Mouse (Mus musculus): Measurements from ENCODE around the gene Fli1. TPM values are rescaled to one million over a fixed set of nuclear protein-coding genes. Genes with fewer than 3 reads are reported as not detected.

The Fli1 gene
- polyA plus RNA-seq, 1 experiment from 2014 or later, result 48.0 TPM

GRCm38 (mm10) chr9:32578411-32578810 lies 35.8 kb upstream of the Fli1 start:
- no peak overlapping the region for H3K4me3 ChIP-seq (ENCODE audit: low read depth, low read length)
- no peaks in the 10 kb centered on the region for H3K27me3 ChIP-seq (ENCODE audit: control insufficient read depth, insufficient read depth, low read length)
- H3K9ac ChIP-seq (replicated peaks; ENCODE audit: low read length), result no peak overlapping the region
- H3K9me3 ChIP-seq (replicated peaks; ENCODE audit: control insufficient read depth, low read length), result no peaks in the 10 kb centered on the region
- H3K36me3 ChIP-seq (replicated peaks; ENCODE audit: control insufficient read depth, insufficient read depth, low read depth, low read length), result no peaks in the 10 kb centered on the region
- no peak overlapping the region for H3K4me2 ChIP-seq (ENCODE audit: low read depth, low read length)
- 72% methylated on average over 2 of the region's 2 CpGs for WGBS
- DNase-seq (ENCODE audit: low spot score) (no peak), ATAC-seq (replicated peaks; ENCODE audit: insufficient number of reproducible peaks, low FRiP score, low TSS enrichment, low read depth) (no peak)
- no peaks in the 10 kb centered on the region for H3K4me1 ChIP-seq (ENCODE audit: control insufficient read depth, insufficient read depth, low read length)
- no peak overlapping the region for H3K27ac ChIP-seq (replicated peaks; ENCODE audit: low read depth, low read length)

DNA sequence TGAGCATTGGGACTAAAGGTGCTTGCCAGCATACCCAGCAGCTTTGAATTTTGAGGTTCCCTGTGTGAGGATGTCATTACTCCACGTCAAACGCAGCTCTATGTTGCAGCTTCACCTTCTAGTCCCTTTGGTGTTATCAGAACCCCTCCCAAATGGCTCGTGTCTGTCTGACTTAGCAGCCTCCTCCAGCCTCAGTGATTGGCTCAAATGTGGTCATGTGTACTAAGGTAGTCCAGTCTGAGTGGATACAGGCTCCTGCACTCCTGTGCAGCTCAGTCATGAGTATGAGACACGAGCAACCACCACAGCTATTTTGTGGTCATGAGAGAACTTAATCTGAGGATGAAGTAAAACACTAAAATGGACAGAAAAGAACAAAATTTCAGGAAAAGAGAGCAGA lies 31.0 kb upstream of the Fli1 start:
- no peak overlapping the region for H3K4me2 ChIP-seq (ENCODE audit: low read depth, low read length)
- no peak overlapping the region for H3K27ac ChIP-seq (replicated peaks; ENCODE audit: low read depth, low read length)
- H3K27me3 ChIP-seq (ENCODE audit: control insufficient read depth, insufficient read depth, low read length), result no peaks in the 10 kb centered on the region
- no peaks in the 10 kb centered on the region for H3K9me3 ChIP-seq (replicated peaks; ENCODE audit: control insufficient read depth, low read length)
- no peaks in the 10 kb centered on the region for H3K36me3 ChIP-seq (replicated peaks; ENCODE audit: control insufficient read depth, insufficient read depth, low read depth, low read length)
- DNase-seq (ENCODE audit: low spot score) (no peak), ATAC-seq (replicated peaks; ENCODE audit: insufficient number of reproducible peaks, low FRiP score, low TSS enrichment, low read depth) (no peak)
- H3K4me3 ChIP-seq (ENCODE audit: low read depth, low read length), result no peak overlapping the region
- WGBS, result 68% methylated on average over 4 of the region's 4 CpGs
- H3K4me1 ChIP-seq (ENCODE audit: control insufficient read depth, insufficient read depth, low read length), result no peaks in the 10 kb centered on the region
- H3K9ac ChIP-seq (replicated peaks; ENCODE audit: low read length), result no peak overlapping the region

GRCm38 (mm10) chr9:32571676-32572075 lies 29.0 kb upstream of the Fli1 start:
- no peak overlapping the region for H3K27ac ChIP-seq (replicated peaks; ENCODE audit: low read depth, low read length)
- no peak overlapping the region for H3K4me3 ChIP-seq (ENCODE audit: low read depth, low read length)
- WGBS, result 44% methylated on average over 4 of the region's 4 CpGs
- H3K9ac ChIP-seq (replicated peaks; ENCODE audit: low read length), result no peak overlapping the region
- DNase-seq (ENCODE audit: low spot score) (no peak), ATAC-seq (replicated peaks; ENCODE audit: insufficient number of reproducible peaks, low FRiP score, low TSS enrichment, low read depth) (no peak)
- no peaks in the 10 kb centered on the region for H3K36me3 ChIP-seq (replicated peaks; ENCODE audit: control insufficient read depth, insufficient read depth, low read depth, low read length)
- no peaks in the 10 kb centered on the region for H3K4me1 ChIP-seq (ENCODE audit: control insufficient read depth, insufficient read depth, low read length)
- no peaks in the 10 kb centered on the region for H3K27me3 ChIP-seq (ENCODE audit: control insufficient read depth, insufficient read depth, low read length)
- H3K9me3 ChIP-seq (replicated peaks; ENCODE audit: control insufficient read depth, low read length), result no peaks in the 10 kb centered on the region
- H3K4me2 ChIP-seq (ENCODE audit: low read depth, low read length), result no peak overlapping the region

DNA sequence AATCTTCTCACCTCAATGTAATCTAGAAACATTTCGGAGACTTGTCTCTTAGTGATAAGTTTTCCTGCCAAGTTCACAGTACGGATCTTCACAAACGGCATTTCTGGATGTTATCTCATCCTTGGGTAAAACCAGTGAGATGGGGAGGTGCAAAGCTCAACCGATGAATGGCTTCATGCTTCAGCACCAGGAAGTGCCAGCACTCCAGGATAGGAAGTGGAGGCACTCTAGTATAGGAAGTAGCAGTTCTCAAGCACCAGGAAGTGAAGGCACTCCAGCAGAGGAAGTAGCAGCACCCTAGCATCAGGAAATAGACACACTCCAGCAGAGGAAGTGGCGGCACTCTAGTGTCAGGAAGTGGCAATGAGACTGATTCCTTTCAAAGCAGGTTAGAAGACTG lies 27.9 kb upstream of the Fli1 start:
- H3K9me3 ChIP-seq (replicated peaks; ENCODE audit: control insufficient read depth, low read length), result no peaks in the 10 kb centered on the region
- H3K36me3 ChIP-seq (replicated peaks; ENCODE audit: control insufficient read depth, insufficient read depth, low read depth, low read length), result no peaks in the 10 kb centered on the region
- no peak for ATAC-seq (replicated peaks; ENCODE audit: insufficient number of reproducible peaks, low FRiP score, low TSS enrichment, low read depth)
- H3K4me3 ChIP-seq (ENCODE audit: low read depth, low read length), result no peak overlapping the region
- H3K4me1 ChIP-seq (ENCODE audit: control insufficient read depth, insufficient read depth, low read length), result no peaks in the 10 kb centered on the region
- no peak for DNase-seq (ENCODE audit: low spot score)
- no peak overlapping the region for H3K9ac ChIP-seq (replicated peaks; ENCODE audit: low read length)
- H3K27me3 ChIP-seq (ENCODE audit: control insufficient read depth, insufficient read depth, low read length), result no peaks in the 10 kb centered on the region
- H3K27ac ChIP-seq (replicated peaks; ENCODE audit: low read depth, low read length), result no peak overlapping the region
- no peak overlapping the region for H3K4me2 ChIP-seq (ENCODE audit: low read depth, low read length)
- 93% methylated on average over 5 of the region's 5 CpGs for WGBS

- no peaks in the 10 kb centered on the region for H3K4me1 ChIP-seq (ENCODE audit: control insufficient read depth, insufficient read depth, low read length)
- no peak overlapping the region for H3K4me3 ChIP-seq (ENCODE audit: low read depth, low read length)
- H3K27me3 ChIP-seq (ENCODE audit: control insufficient read depth, insufficient read depth, low read length), result no peaks in the 10 kb centered on the region
- no peak for DNase-seq (ENCODE audit: low spot score)
- H3K27ac ChIP-seq (replicated peaks; ENCODE audit: low read depth, low read length), result no peak overlapping the region
- no peak overlapping the region for H3K9ac ChIP-seq (replicated peaks; ENCODE audit: low read length)
- no peaks in the 10 kb centered on the region for H3K36me3 ChIP-seq (replicated peaks; ENCODE audit: control insufficient read depth, insufficient read depth, low read depth, low read length)
- 68% methylated on average over 4 of the region's 4 CpGs for WGBS
- H3K4me2 ChIP-seq (ENCODE audit: low read depth, low read length), result no peak overlapping the region
- ATAC-seq (replicated peaks; ENCODE audit: insufficient number of reproducible peaks, low FRiP score, low TSS enrichment, low read depth), result no peak
- H3K9me3 ChIP-seq (replicated peaks; ENCODE audit: control insufficient read depth, low read length), result no peaks in the 10 kb centered on the region
Measured at GRCm38 (mm10) chr9:32569261-32569660, 26.6 kb upstream of the Fli1 start.

DNA sequence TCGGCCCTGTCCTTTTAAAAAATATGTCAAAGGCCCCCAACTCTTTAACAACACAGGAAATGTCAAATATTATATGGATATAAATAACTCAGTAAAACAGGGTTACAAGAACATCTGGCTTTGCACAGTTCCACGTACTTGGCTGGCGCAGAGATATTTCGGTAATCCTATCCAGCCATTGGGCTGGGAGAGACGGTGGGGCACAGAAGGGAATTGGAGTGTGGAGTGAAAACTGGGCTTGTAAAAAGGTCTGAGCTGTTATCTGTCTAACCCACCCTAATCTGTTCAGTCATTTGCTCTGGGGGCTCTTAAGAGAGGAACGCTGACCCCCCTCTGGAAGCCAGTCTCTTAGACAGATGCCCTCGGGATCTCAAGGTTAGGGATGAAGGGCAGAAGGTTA lies 24.9 kb upstream of the Fli1 start:
- H3K36me3 ChIP-seq (replicated peaks; ENCODE audit: control insufficient read depth, insufficient read depth, low read depth, low read length), result no peaks in the 10 kb centered on the region
- no peak overlapping the region for H3K27ac ChIP-seq (replicated peaks; ENCODE audit: low read depth, low read length)
- no peak overlapping the region for H3K9ac ChIP-seq (replicated peaks; ENCODE audit: low read length)
- peak; percentile 69 for DNase-seq (ENCODE audit: low spot score)
- H3K9me3 ChIP-seq (replicated peaks; ENCODE audit: control insufficient read depth, low read length), result no peaks in the 10 kb centered on the region
- 26% methylated on average over 7 of the region's 7 CpGs for WGBS
- 0 out of 2 replicates have a peak overlapping the region, but pooled peaks have one; percentile 6 for H3K4me2 ChIP-seq (ENCODE audit: low read depth, low read length)
- no peaks in the 10 kb centered on the region for H3K27me3 ChIP-seq (ENCODE audit: control insufficient read depth, insufficient read depth, low read length)
- no peak overlapping the region for H3K4me3 ChIP-seq (ENCODE audit: low read depth, low read length)
- no peaks in the 10 kb centered on the region for H3K4me1 ChIP-seq (ENCODE audit: control insufficient read depth, insufficient read depth, low read length)
- ATAC-seq (replicated peaks; ENCODE audit: insufficient number of reproducible peaks, low FRiP score, low TSS enrichment, low read depth), result no peak; the same call in 1 of the 2 replicates

DNA sequence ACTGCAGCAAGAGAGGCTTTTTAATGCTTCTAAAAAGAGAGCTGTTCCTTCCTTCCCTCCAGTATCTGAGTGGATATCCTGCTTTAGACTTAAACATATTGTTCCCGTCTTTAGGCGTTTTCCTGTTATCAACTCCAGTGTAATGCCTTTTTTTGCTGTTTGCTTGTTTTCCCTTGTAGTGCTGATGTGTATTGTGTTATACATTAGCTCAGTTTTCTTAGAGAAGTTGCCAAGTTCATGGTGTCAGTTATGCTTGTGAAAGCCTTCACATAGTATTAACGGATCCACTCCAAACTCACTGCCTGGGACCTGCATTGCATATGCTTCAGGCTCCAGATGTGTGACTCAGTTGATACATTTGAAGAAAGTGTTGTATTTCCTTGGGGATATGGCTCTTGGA lies 22.6 kb upstream of the Fli1 start:
- Histone ChIP-seq H3K9me3 (replicated peaks; ENCODE audit: control insufficient read depth, low read length) (no peaks in the 10 kb centered on the region), H3K27me3 (ENCODE audit: control insufficient read depth, insufficient read depth, low read length) (no peaks in the 10 kb centered on the region), H3K9ac (replicated peaks; ENCODE audit: low read length) (no peak overlapping the region), H3K27ac (replicated peaks; ENCODE audit: low read depth, low read length) (no peak overlapping the region), H3K4me2 (ENCODE audit: low read depth, low read length) (no peak overlapping the region), H3K36me3 (replicated peaks; ENCODE audit: control insufficient read depth, insufficient read depth, low read depth, low read length) (no peaks in the 10 kb centered on the region), H3K4me1 (ENCODE audit: control insufficient read depth, insufficient read depth, low read length) (no peaks in the 10 kb centered on the region), H3K4me3 (ENCODE audit: low read depth, low read length) (no peak overlapping the region)
- no peak for DNase-seq (ENCODE audit: low spot score)
- ATAC-seq (replicated peaks; ENCODE audit: insufficient number of reproducible peaks, low FRiP score, low TSS enrichment, low read depth), result no peak
- 67% methylated on average over 3 of the region's 3 CpGs for WGBS

DNA sequence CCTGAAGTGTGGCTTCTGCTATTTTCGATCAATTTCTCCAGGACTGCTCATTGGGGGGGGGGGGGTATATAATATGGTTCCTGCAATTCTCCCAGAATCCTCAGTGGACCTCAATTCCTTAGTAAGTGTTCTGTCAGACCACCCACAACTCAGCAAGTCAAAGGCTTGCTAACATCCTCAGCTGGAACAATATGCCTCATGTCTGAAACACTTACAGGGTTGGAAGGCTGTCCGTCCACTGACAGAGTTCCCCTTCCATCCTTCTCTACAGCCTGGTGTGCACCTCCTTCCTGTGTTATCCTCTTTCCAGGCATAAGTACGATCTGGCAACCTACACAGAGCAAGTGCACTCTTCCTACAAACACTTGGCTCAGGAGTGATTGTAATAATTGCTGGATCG lies 20.2 kb upstream of the Fli1 start:
- WGBS, result 70% methylated on average over 4 of the region's 4 CpGs
- no peak for ATAC-seq (replicated peaks; ENCODE audit: insufficient number of reproducible peaks, low FRiP score, low TSS enrichment, low read depth)
- H3K9me3 ChIP-seq (replicated peaks; ENCODE audit: control insufficient read depth, low read length), result no peaks in the 10 kb centered on the region
- H3K27me3 ChIP-seq (ENCODE audit: control insufficient read depth, insufficient read depth, low read length), result no peaks in the 10 kb centered on the region
- no peaks in the 10 kb centered on the region for H3K36me3 ChIP-seq (replicated peaks; ENCODE audit: control insufficient read depth, insufficient read depth, low read depth, low read length)
- no peak overlapping the region for H3K4me2 ChIP-seq (ENCODE audit: low read depth, low read length)
- no peak overlapping the region for H3K9ac ChIP-seq (replicated peaks; ENCODE audit: low read length)
- H3K4me1 ChIP-seq (ENCODE audit: control insufficient read depth, insufficient read depth, low read length), result no peaks in the 10 kb centered on the region
- DNase-seq (ENCODE audit: low spot score), result no peak
- H3K27ac ChIP-seq (replicated peaks; ENCODE audit: low read depth, low read length), result no peak overlapping the region
- H3K4me3 ChIP-seq (ENCODE audit: low read depth, low read length), result no peak overlapping the region
